ENCODE assay signal across 19 mouse cellular contexts in the genomic region with DNA sequence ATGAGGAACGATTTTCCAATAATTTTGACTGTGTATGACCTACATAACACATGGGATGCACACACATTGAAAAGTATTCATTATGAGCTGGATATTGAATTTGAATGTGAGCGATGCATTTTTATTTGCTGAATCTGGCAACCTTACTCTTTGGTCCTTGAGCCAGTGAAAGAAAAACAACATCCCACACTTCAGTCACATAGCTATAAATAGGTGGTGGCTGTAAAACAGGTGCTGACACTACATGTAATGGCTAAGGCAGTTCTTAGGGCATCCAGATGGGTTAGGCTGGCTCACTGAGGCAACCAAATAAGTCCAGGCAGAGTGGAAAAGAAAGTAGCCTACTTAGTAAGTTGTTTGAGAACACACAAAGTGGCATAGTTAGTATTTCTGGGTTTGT.
A peak's percentile ranks its signal among the peaks of the same experiment; 100 is the strongest.
DNase-seq lines count a peak whose midpoint lies in the region; ATAC-seq and TF ChIP-seq lines count a peak whose summit lies in the region.
"Had no signal": no experiment of that assay in that cellular context is flagged by ENCODE, and none has a peak within 500 bp of the region (broad histone marks: within the 10 kb centered on the region; RNA-seq: fewer than 3 reads in every experiment).

No protein-coding gene starts in this region.

- no peaks in the 10 kb centered on the region for H3K36me3 ChIP-seq in heart, embryonic 11.5 days (ENCODE audit: control insufficient read depth, insufficient read depth, low read length)
- H3K36me3 ChIP-seq: embryonic facial prominence, embryonic 12.5 days; forebrain, embryonic 15.5 days; hindbrain, embryonic 13.5 days had no signal

- no peaks in the 10 kb centered on the region for H3K27me3 ChIP-seq in heart, embryonic 11.5 days (ENCODE audit: control insufficient read depth, insufficient read depth, low read length)
- H3K27me3 ChIP-seq: embryonic facial prominence, embryonic 12.5 days; forebrain, embryonic 15.5 days; hindbrain, embryonic 13.5 days had no signal

- ATAC-seq in heart, embryonic 11.5 days (replicated peaks; ENCODE audit: insufficient number of reproducible peaks, low FRiP score, low TSS enrichment) = no peak
- ATAC-seq: forebrain, embryonic 15.5 days; hindbrain, postnatal 0 days had no signal

- no peak for TF ChIP-seq CTCF in left cerebral cortex, adult 2 months (IDR thresholded peaks at IDR 0.05)

- peak overlapping the region; percentile 51; the same call in 1 of the 2 replicates for H3K27ac ChIP-seq in heart, embryonic 11.5 days (ENCODE audit: low read depth, low read length)
- peak overlapping the region; percentile 5; the same call in 1 of the 2 replicates for H3K27ac ChIP-seq in left cerebral cortex, adult 2 months
- H3K27ac ChIP-seq: embryonic facial prominence, embryonic 12.5 days; forebrain, embryonic 15.5 days; hindbrain, embryonic 13.5 days; hindbrain, postnatal 0 days had no signal

- intact Hi-C loops in gastrocnemius, postnatal 14 days (cut with DNase I; ENCODE audit: low total_unique reads) = no loop called here
- intact Hi-C loops in left cerebral cortex, adult 2 months (cut with DNase I) = loop anchor here (10.0 kb wide), 2 partner anchors 204 to 284 kb away; no protein-coding TSS in a partner anchor

- no peak overlapping the region for H3K4me3 ChIP-seq in heart, embryonic 11.5 days (ENCODE audit: low read depth, low read length)
- H3K4me3 ChIP-seq in left cerebral cortex, adult 2 months = no peak overlapping the region
- H3K4me3 ChIP-seq: embryonic facial prominence, embryonic 12.5 days; forebrain, embryonic 15.5 days; hindbrain, embryonic 13.5 days had no signal

- H3K9ac ChIP-seq in heart, embryonic 11.5 days (ENCODE audit: low read depth, low read length) = no peak overlapping the region
- H3K9ac ChIP-seq: embryonic facial prominence, embryonic 12.5 days; forebrain, embryonic 15.5 days; hindbrain, embryonic 13.5 days had no signal

- H3K4me1 ChIP-seq in heart, embryonic 11.5 days (ENCODE audit: control insufficient read depth, insufficient read depth, low read length) = 0 out of 2 replicates have a peak, but pooled peaks cover 8% of the 10 kb centered on the region
- H3K4me1 ChIP-seq: embryonic facial prominence, embryonic 12.5 days; forebrain, embryonic 15.5 days; hindbrain, embryonic 13.5 days had no signal

- DNase-seq in gastrocnemius, adult 18-20 months (ENCODE audit: low spot score) = peak; percentile 31
- DNase-seq in gastrocnemius, postnatal 14 days = no peak
- DNase-seq in heart, adult 11 months = no peak
- no peak for DNase-seq in left cerebral cortex, adult 2 months (ENCODE audit: extremely low spot score in 1 of 2, low spot score in 2 of 2)
- no peak for DNase-seq in left cerebral cortex, adult 18-20 months (ENCODE audit: low spot score in 2 of 2)
- DNase-seq in skeletal muscle tissue, adult 2 months (ENCODE audit: low read depth, low spot score) = peak; percentile 29
- DNase-seq in spleen, postnatal 14 days (ENCODE audit: low spot score in 2 of 2) = no peak
- DNase-seq: adrenal gland, postnatal 10 days; cerebellum, adult 11-12 months; cerebellum, adult 9-10 months; cerebellum, postnatal 25 days; gastrocnemius, postnatal 10 days; kidney, adult 11 months; kidney, adult 9 months had no signal

- peaks cover 6% of the 10 kb centered on the region for H3K9me3 ChIP-seq in heart, embryonic 11.5 days (replicated peaks; ENCODE audit: control insufficient read depth, low read length)
- H3K9me3 ChIP-seq: embryonic facial prominence, embryonic 12.5 days; forebrain, embryonic 15.5 days had no signal

- 74% methylated on average over 2 of the region's 2 CpGs for WGBS in heart, embryonic 11.5 days (ENCODE audit: insufficient replicate concordance)

- no peak overlapping the region for H3K4me2 ChIP-seq in heart, embryonic 11.5 days
- H3K4me2 ChIP-seq: embryonic facial prominence, embryonic 12.5 days; forebrain, embryonic 15.5 days; hindbrain, embryonic 13.5 days had no signal

Comparison
In these comparisons a context has a peak if more than half of its experiments do, and no peak if none do; other contexts are left out.
1. DNase-seq: peak in gastrocnemius, adult 18-20 months (single experiment) and skeletal muscle tissue, adult 2 months (single experiment); none in gastrocnemius, postnatal 14 days (single experiment), heart, adult 11 months (single experiment), left cerebral cortex, adult 2 months (0 of 2), left cerebral cortex, adult 18-20 months (0 of 2) and spleen, postnatal 14 days (0 of 2).